Mouse (Mus musculus): ENCODE data around the gene Sult2a7. TPM values are rescaled to one million over a fixed set of nuclear protein-coding genes. Genes with fewer than 3 reads are reported as not detected.

Sult2a7 gene
- polyA plus RNA-seq, 1 experiment from 2014 or later, result not detected

Other genes with a start within 250 kb of the Sult2a7 start
- 0.15 and 0.24 TPM in 2 replicates for gene Sult2a6, start 239.4 kb downstream of the Sult2a7 start, polyA plus RNA-seq (2015; fragmentation: Nextera tagmentation; extraction: Ambion mirVana)
- gene Obox8, start 160.7 kb downstream of the Sult2a7 start, polyA plus RNA-seq (2015; fragmentation: Nextera tagmentation; extraction: Ambion mirVana), result not detected in 2 replicates
- gene Sult2a8, start 47.5 kb downstream of the Sult2a7 start, polyA plus RNA-seq (2015; fragmentation: Nextera tagmentation; extraction: Ambion mirVana), result 3.0 and 3.6 TPM in 2 replicates
- gene Vmn1r90, start 69.3 kb upstream of the Sult2a7 start, polyA plus RNA-seq (2015; fragmentation: Nextera tagmentation; extraction: Ambion mirVana), result 0.01 and 0.02 TPM in 2 replicates
- gene Obox7, start 165.3 kb upstream of the Sult2a7 start, polyA plus RNA-seq (2015; fragmentation: Nextera tagmentation; extraction: Ambion mirVana), result not detected in 2 replicates

Data from liver, embryonic 16.5 days (tissue).